Mouse (Mus musculus) gastrocnemius, postnatal 36 days (tissue): ENCODE data around the gene Plscr2. TPM values are rescaled to one million over a fixed set of nuclear protein-coding genes. Genes with fewer than 3 reads are reported as not detected.
"Not testable (repeated sequence)": the region's sequence is repeated elsewhere in the genome, so short reads cannot be mapped to it uniquely, and the experiment has no call there.

Experiments used
- DNase-seq, 2 experiments: peaks; one replicate each; pipeline ENCODE4 v3.0.0; 2022
- intact Hi-C: fragments of 180-260 bp; cut with DNase I; formaldehyde crosslinking; loops from one replicate; pipeline ENCODE4 v1.15.1; 2025
- total RNA-seq, 2 experiments: library from RNA; stranded (reverse); gene quantifications; 2 replicates each; pipeline ENCODE4 v1.2.3; 2021

Plscr2 gene
- total RNA-seq, 2 experiments from 2014 or later = 1.3 to 1.4 TPM

DNA sequence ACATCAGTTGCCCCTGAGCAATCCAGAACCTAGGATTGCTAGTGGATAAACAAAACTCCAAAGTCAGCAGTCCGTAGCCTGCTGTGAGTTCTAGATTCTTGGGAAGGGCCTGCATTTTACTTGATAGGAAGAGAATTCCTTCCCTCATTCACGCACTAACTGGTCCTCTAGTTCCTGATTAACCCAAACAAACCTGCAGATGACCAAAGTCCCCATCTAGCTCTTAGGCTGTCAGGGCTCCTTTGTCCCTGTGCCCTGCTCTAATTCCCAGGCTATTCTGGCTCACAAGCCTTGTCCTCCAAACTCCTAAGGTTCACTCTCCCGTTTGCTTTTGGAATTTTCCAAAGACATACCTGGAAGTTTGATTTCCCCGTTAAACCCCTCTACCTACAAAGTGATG is 2.8 kb upstream of the Plscr2 start:
- DNase-seq = no peak
- intact Hi-C loops = no loop called here

DNA sequence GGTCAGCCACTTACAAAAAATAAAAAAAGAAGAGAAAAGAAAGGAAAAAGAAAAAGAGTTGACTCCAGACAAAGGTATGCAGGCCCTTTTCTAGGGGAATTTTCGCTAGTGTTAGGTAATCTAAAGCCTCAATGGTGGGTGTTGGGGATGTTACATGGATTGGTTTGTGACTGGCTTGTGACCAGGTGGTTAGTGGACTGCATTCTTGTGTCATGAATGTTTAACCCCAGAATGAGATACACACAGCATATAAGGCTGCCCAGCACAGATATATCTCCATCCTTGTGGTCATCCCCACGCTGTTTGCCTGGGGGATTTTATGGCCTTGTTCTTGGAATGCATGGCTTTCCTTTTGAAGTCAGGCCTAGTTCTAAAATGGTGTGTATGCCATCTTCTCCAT is 2.1 kb upstream of the Plscr2 start:
- intact Hi-C loops = no loop called here

DNA sequence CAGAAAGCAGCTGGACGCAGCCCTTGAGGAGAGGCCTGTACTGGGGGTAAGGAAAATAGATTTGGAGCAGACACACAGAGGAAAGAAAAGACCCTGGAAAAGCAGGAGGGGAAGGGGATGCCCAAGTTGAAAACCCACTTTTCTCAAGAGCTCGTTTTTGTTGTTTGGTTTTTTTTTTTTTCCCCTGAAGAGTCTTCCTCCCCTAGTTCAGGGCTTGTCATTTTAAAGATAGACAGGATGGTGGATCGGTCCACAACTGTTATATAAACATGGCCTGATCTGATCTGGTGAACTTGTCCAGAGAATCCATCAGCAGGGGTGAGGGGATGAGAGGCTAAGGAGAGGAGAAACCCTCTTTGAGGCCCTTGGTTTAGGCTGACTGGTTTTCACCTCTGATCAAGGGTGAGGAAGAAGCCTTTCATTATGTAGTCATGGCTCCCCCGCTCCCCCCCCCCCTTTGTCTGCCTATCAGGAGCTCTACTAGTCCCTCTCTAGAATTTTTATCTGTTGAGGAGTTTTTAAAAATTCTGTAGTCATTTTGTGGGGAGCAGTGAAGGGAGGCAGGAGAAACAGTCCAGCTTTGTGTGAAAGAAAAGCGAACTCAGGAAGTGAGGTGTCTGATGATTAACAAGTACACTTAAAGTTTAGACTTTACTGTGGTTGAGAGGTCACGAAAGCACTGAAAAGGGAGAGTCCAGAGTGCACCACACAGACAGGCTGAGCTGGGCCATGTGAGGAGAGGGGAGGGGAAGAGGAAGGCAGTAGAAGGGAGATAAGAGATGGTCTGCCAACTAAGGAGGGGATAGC is 1.2 kb upstream of the Plscr2 start:
- intact Hi-C loops = no loop called here
- DNase-seq = no peak

More for the DNA sequence above, 2.1 kb upstream of the Plscr2 start:
- DNase-seq = no peak

- intact Hi-C loops = no loop called here
- no peak for DNase-seq
Measured at GRCm38 (mm10) chr9:92276360-92276759, 958 bp downstream of the Plscr2 start.

GRCm38 (mm10) chr9:92280048-92280447 is 4.6 kb downstream of the Plscr2 start:
- no peak for DNase-seq
- intact Hi-C loops = no loop called here

GRCm38 (mm10) chr9:92282563-92283171 is 7.3 kb downstream of the Plscr2 start:
- DNase-seq = no peak
- intact Hi-C loops = no loop called here

DNA sequence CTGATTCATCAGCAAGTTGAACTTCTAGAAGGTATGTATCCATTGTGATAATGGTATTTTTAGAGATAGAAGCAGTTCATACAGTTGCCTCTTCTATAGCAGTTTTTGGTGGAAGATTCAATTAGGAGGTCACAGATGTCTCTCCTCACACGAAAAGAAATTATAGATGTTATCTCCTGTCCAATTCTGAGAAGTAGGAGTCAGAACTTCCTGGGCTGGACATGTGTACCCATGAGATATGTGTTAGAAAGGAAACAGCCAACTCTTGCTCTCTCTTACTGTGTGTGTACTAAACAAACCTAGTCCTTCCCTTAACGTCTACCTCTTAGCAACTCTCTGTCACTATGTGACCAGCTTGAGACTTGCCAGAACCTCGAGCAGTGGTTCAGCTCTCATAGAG is 14.3 kb downstream of the Plscr2 start:
- intact Hi-C loops = no loop called here
- DNase-seq = no peak

- DNase-seq = no peak
- intact Hi-C loops = no loop called here
Measured at GRCm38 (mm10) chr9:92292169-92292568, 16.8 kb downstream of the Plscr2 start.

DNA sequence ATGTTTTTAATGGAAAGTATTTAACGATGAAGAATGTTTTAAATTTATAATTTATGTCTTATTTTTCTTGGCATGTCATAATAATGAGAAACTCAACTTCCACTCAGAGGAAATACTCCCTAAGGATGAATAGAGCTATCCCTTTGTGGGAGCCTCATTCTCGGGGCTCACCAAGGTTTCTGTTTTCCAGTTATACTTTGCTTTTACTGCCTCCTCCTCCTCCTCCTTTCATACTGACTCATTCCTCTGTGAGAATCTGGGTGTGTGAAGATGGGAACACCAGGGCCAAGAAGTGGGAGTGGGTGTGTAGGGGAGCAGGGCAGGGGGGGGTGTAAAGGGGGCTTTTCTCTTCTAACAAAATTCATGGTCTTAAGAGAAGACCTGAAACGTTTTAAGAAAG is 17.5 kb downstream of the Plscr2 start:
- DNase-seq = no peak
- intact Hi-C loops = no loop called here

GRCm38 (mm10) chr9:92293560-92294548 is 18.5 kb downstream of the Plscr2 start:
- intact Hi-C loops = no loop called here

GRCm38 (mm10) chr9:92298288-92298687 is 22.9 kb downstream of the Plscr2 start:
- intact Hi-C loops = no loop called here
- no peak for DNase-seq

More at GRCm38 (mm10) chr9:92293560-92294548, 18.5 kb downstream of the Plscr2 start:
- DNase-seq = no peak

GRCm38 (mm10) chr9:92301213-92301612 is 25.8 kb downstream of the Plscr2 start:
- intact Hi-C loops = no loop called here
- DNase-seq = no peak

DNA sequence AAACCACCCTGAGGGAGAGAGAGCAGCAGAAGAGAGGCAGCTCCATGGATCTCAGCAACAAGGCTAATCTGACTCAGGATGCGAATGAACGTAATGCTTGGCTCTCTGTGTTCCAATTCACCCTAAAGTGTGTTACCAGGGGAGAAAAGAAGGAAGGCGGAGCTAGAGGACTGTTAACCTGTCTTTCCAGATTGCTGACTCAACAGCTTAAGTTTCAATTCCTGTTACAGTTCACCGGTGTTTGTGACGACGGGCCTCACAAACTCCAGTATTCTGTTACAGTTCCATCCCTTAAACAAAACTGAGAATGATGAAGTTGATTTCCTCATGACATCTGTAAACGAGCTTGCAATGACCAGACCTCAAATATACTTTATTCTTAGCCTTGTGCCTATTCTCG is 29.7 kb downstream of the Plscr2 start:
- DNase-seq = no peak
- intact Hi-C loops = no loop called here

- intact Hi-C loops = no loop called here
- no peak for DNase-seq
Measured at GRCm38 (mm10) chr9:92305620-92306220, 30.3 kb downstream of the Plscr2 start.

- intact Hi-C loops = no loop called here
- DNase-seq = no peak
Measured at GRCm38 (mm10) chr9:92309077-92309476, 33.7 kb downstream of the Plscr2 start, which contains the start of gene 1700057G04Rik. Gene 1700057G04Rik (plus strand): TSS chr9:92309377.

DNA sequence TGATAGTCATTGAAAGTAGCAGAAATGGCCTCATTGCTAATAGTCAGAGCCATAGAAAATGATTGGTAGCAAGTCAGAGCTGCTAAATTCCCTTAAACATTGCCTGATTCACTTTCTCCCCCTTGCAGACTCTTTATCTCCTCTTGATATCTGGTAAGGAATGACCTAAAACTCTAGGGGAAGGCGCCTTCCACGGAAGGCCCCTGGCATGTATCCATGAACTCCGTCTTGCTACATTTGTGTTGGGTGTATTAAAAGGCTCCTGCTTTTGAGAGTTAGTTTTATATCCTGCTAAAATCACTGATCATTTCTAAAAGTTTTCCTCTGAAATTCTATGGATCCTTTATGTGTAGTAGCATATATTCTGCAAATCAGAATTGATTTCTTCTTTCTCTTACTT is 41.4 kb downstream of the Plscr2 start:
- intact Hi-C loops = no loop called here
- no peak for DNase-seq

GRCm38 (mm10) chr9:92325936-92326335 is 50.5 kb downstream of the Plscr2 start:
- DNase-seq, intact Hi-C loops: not testable (repeated sequence)

GRCm38 (mm10) chr9:92326813-92327212 is 51.4 kb downstream of the Plscr2 start:
- no peak for DNase-seq
- intact Hi-C loops = no loop called here

GRCm38 (mm10) chr9:92331383-92331782 is 56.0 kb downstream of the Plscr2 start:
- no peak for DNase-seq
- intact Hi-C loops = no loop called here

DNA sequence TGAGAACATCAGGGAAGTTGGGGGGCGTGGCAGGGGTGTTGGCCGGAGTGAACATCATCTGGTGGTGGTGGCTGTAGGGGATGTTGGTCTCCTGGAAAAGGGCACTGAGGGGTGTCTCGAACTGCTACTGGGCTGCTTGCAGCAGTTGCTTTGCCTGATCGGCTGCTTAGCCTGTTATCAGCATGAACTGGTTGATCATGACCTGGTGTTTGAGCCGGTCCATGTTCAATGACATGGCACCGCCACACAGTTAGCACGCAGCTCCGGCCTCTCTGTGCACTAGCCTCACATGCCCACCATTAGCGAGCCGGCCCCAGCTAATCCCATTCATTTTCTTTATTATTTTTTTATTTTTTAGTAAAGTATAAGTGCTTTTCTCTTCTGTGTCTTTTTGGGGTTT is 59.4 kb downstream of the Plscr2 start:
- intact Hi-C loops = no loop called here
- DNase-seq = no peak
